Mouse (Mus musculus) stomach, embryonic 14.5 days (tissue): Measurements from ENCODE around the gene Mrtfb. TPM values are rescaled to one million over a fixed set of nuclear protein-coding genes. Genes with fewer than 3 reads are reported as not detected.

ENCODE experiments used
- ATAC-seq: fragments of 200-750 bp; cut with Nextera tagmentation; 2 replicates; pipeline ENCODE4 v1.8.0; 2017; ENCODE audit warnings: low read depth, moderate TSS enrichment; ENCODE audit not compliant: insufficient number of reproducible peaks, insufficient read depth, low FRiP score
- H3K27ac ChIP-seq: fragments of 300-500 bp; sonication (generic); 2 replicates; pipeline ENCODE4 v1.5.1; 2014; ENCODE audit warnings: mild to moderate bottlenecking, low read length, moderate library complexity, mixed read lengths
- H3K27me3 ChIP-seq: fragments of 300-500 bp; sonication (generic); 2 replicates; pipeline ENCODE4 v1.6.1; 2014; ENCODE audit warnings: low read length, control low read depth, mixed read lengths; ENCODE audit not compliant: control insufficient read depth, insufficient read depth
- H3K36me3 ChIP-seq: fragments of 300-500 bp; sonication (generic); 2 replicates; pipeline ENCODE4 v1.6.1; 2014; ENCODE audit warnings: mild to moderate bottlenecking, control low read depth, low read length, moderate library complexity, mixed read lengths; ENCODE audit not compliant: control insufficient read depth, insufficient read depth
- H3K4me1 ChIP-seq: fragments of 300-500 bp; sonication (generic); 2 replicates; pipeline ENCODE4 v1.6.1; 2014; ENCODE audit warnings: low read length, control low read depth, mixed read lengths; ENCODE audit not compliant: control insufficient read depth, insufficient read depth
- H3K4me2 ChIP-seq: fragments of 300-500 bp; sonication (generic); replicated peaks from 2 replicates; pipeline ENCODE4 v1.6.1; 2014; ENCODE audit warnings: low read depth, low read length, control low read depth
- H3K4me3 ChIP-seq: fragments of 300-500 bp; sonication (generic); 2 replicates; pipeline ENCODE4 v1.5.1; 2014; ENCODE audit warnings: low read depth, low read length, control low read depth
- H3K9ac ChIP-seq: fragments of 300-500 bp; sonication (generic); replicated peaks from 2 replicates; pipeline ENCODE4 v1.6.1; 2014; ENCODE audit warnings: low read depth, mild to moderate bottlenecking, control low read depth, low read length, moderate library complexity, mixed read lengths
- H3K9me3 ChIP-seq: fragments of 300-500 bp; sonication (generic); 2 replicates; pipeline ENCODE4 v1.6.1; 2016; ENCODE audit warnings: low read depth, low read length, control low read depth; ENCODE audit not compliant: control insufficient read depth
- WGBS: fragments of 180-500 bp; shearing (Covaris S2); extraction: QIAGEN DNeasy Blood & Tissue Kit; methylation state at CpG from one replicate; pipeline ENCODE4 v1.1.7; 2014; 5-methylcytosine and 5-hydroxymethylcytosine counted together
- polyA plus RNA-seq: library from polyadenylated mRNA; unstranded; fragments of >200 nt; fragmentation: Nextera tagmentation; extraction: Ambion mirVana; gene quantifications from 2 replicates; pipeline ENCODE4 v1.2.1, GENCODE M21; 2014

Mrtfb gene
- polyA plus RNA-seq, 1 experiment from 2014 or later, result 33.3 TPM

GRCm38 (mm10) chr16:13359405-13359858 lies 103.2 kb downstream of the Mrtfb start:
- no peak for ATAC-seq
- H3K9ac ChIP-seq, result no peak overlapping the region
- no peaks in the 10 kb centered on the region for H3K36me3 ChIP-seq
- H3K27me3 ChIP-seq, result no peaks in the 10 kb centered on the region
- H3K4me2 ChIP-seq, result peak overlapping the region; percentile 42
- H3K4me1 ChIP-seq, result peaks cover 30% of the 10 kb centered on the region
- no peak overlapping the region for H3K27ac ChIP-seq
- no peaks in the 10 kb centered on the region for H3K9me3 ChIP-seq
- 22% methylated on average over 9 of the region's 9 CpGs for WGBS
- H3K4me3 ChIP-seq, result no peak overlapping the region

GRCm38 (mm10) chr16:13360208-13360607 lies 103.9 kb downstream of the Mrtfb start:
- no peak overlapping the region for H3K9ac ChIP-seq
- ATAC-seq, result no peak
- H3K9me3 ChIP-seq, result no peaks in the 10 kb centered on the region
- H3K27ac ChIP-seq, result no peak overlapping the region
- H3K36me3 ChIP-seq, result no peaks in the 10 kb centered on the region
- H3K4me1 ChIP-seq, result peaks cover 30% of the 10 kb centered on the region
- H3K27me3 ChIP-seq, result no peaks in the 10 kb centered on the region
- H3K4me2 ChIP-seq, result no peak overlapping the region
- no peak overlapping the region for H3K4me3 ChIP-seq

- Histone ChIP-seq H3K27me3 (no peaks in the 10 kb centered on the region), H3K9me3 (no peaks in the 10 kb centered on the region), H3K4me2 (no peak overlapping the region), H3K36me3 (no peaks in the 10 kb centered on the region), H3K27ac (no peak overlapping the region), H3K9ac (no peak overlapping the region), H3K4me3 (no peak overlapping the region), H3K4me1 (peaks cover 30% of the 10 kb centered on the region)
- no peak for ATAC-seq
- WGBS, result 49% methylated on average over 5 of the region's 5 CpGs
These were observed 104.6 kb downstream of the Mrtfb start for GRCm38 (mm10) chr16:13360835-13361234.

DNA sequence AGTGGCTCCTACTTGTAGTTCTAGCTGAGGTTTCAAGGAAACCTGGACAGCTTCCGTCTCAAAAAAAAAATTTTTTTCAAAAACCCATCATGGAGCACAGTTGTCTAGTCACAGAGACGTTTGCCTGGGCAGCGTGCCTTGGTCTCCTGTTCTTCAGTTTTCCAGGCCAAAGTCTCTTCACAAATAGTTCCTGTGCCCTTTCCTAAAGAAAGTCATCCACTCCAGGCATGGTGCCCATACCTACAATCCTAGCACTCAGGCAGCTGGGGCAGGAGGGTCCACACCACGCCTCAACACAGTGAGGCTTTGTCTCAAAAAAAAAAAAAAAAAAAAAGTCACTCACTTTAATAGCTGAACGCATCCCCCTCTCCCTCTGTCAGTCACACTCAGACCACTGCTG lies 106.9 kb downstream of the Mrtfb start:
- Histone ChIP-seq H3K9me3 (no peaks in the 10 kb centered on the region), H3K9ac (no peak overlapping the region), H3K4me1 (peaks cover 33% of the 10 kb centered on the region), H3K36me3 (no peaks in the 10 kb centered on the region), H3K27ac (no peak overlapping the region), H3K27me3 (no peaks in the 10 kb centered on the region), H3K4me2 (no peak overlapping the region), H3K4me3 (no peak overlapping the region)
- ATAC-seq, result no peak
- 75% methylated on average over 5 of the region's 5 CpGs for WGBS

GRCm38 (mm10) chr16:13364145-13364544 lies 107.9 kb downstream of the Mrtfb start:
- peaks cover 23% of the 10 kb centered on the region for H3K4me1 ChIP-seq
- ATAC-seq, result no peak
- H3K9ac ChIP-seq, result no peak overlapping the region
- no peaks in the 10 kb centered on the region for H3K9me3 ChIP-seq
- no peak overlapping the region for H3K4me3 ChIP-seq
- H3K4me2 ChIP-seq, result no peak overlapping the region
- no peaks in the 10 kb centered on the region for H3K27me3 ChIP-seq
- WGBS, result 39% methylated on average over 3 of the region's 3 CpGs
- H3K36me3 ChIP-seq, result no peaks in the 10 kb centered on the region
- H3K27ac ChIP-seq, result no peak overlapping the region

- H3K27ac ChIP-seq, result peak overlapping the region; percentile 61; the same call in 1 of the 2 replicates
- no peak for ATAC-seq
- H3K4me3 ChIP-seq, result no peak overlapping the region
- H3K4me2 ChIP-seq, result no peak overlapping the region
- peaks cover 14% of the 10 kb centered on the region for H3K4me1 ChIP-seq
- H3K27me3 ChIP-seq, result no peaks in the 10 kb centered on the region
- 33% methylated on average over 1 of the region's 1 CpGs for WGBS
- no peaks in the 10 kb centered on the region for H3K36me3 ChIP-seq
- no peak overlapping the region for H3K9ac ChIP-seq
- no peaks in the 10 kb centered on the region for H3K9me3 ChIP-seq
These were observed 110.0 kb downstream of the Mrtfb start for GRCm38 (mm10) chr16:13366256-13366655.

DNA sequence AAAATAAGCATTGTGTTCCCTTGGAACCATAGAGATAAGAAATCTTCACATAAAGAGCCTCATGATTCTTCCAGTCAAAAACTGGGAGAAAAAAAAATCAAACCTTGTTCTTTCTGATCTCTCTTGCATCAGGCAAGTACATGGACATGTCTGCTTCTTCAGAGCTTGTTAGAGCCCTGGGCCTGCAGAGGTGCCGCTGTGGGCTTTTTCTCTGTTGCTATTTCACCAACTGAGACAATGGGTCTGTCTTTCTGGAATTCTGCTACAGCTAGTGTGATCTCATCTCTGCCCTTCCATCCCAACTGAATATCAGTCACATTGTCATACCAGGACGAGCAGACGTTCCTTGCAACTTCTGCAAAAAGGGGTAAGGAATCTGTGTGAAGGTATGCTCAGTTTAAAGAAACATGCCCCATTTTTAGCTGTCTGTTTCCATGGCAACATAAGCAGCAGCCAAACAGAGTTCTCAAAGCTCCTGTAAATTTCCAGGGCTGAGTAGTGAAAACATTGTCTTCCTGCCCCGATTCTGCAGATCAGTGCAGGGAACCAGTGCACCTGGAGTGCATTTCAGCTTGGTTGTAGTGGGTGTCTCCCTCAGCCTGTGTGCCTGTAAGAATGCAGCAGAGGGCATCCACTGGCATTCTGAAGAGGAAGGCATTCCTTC lies 110.7 kb downstream of the Mrtfb start:
- Histone ChIP-seq H3K4me3 (no peak overlapping the region), H3K4me2 (no peak overlapping the region), H3K9me3 (no peaks in the 10 kb centered on the region), H3K9ac (no peak overlapping the region), H3K27ac (peak overlapping the region; percentile 61; the same call in 1 of the 2 replicates), H3K36me3 (no peaks in the 10 kb centered on the region), H3K4me1 (peaks cover 19% of the 10 kb centered on the region), H3K27me3 (no peaks in the 10 kb centered on the region)
- peak; percentile 50; the same call in 1 of the 2 replicates for ATAC-seq
- 15% methylated on average over 4 of the region's 4 CpGs for WGBS

GRCm38 (mm10) chr16:13367466-13367856 lies 111.2 kb downstream of the Mrtfb start:
- 58% methylated on average over 2 of the region's 2 CpGs for WGBS
- Histone ChIP-seq H3K9me3 (no peaks in the 10 kb centered on the region), H3K27ac (peak overlapping the region; percentile 61; the same call in 1 of the 2 replicates), H3K4me3 (no peak overlapping the region), H3K9ac (no peak overlapping the region), H3K4me2 (no peak overlapping the region), H3K36me3 (no peaks in the 10 kb centered on the region), H3K4me1 (peaks cover 21% of the 10 kb centered on the region), H3K27me3 (no peaks in the 10 kb centered on the region)
- peak; percentile 81 for ATAC-seq

DNA sequence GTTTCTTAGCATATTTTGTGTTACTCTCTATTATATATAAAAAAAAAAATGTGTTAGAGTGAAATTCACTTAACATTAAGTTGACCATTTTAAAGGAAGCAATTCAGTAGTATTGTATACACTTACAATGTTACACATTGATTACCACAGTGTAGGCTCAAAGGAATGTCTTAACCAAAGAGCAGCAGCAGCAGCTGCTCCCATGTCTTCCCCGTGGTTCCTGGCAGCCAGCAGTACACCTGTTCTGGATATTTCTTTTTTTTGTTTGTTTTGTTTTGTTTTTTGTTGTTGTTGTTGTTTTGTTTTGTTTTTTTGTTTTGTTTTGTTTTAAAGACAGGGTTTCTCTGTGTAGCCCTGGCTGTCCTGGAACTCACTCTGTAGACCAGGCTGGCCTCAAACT lies 112.4 kb downstream of the Mrtfb start:
- H3K4me3 ChIP-seq, result no peak overlapping the region
- ATAC-seq, result no peak
- H3K9ac ChIP-seq, result no peak overlapping the region
- 64% methylated on average over 1 of the region's 1 CpGs for WGBS
- no peaks in the 10 kb centered on the region for H3K36me3 ChIP-seq
- H3K27me3 ChIP-seq, result no peaks in the 10 kb centered on the region
- H3K4me1 ChIP-seq, result peaks cover 21% of the 10 kb centered on the region
- no peak overlapping the region for H3K27ac ChIP-seq
- no peaks in the 10 kb centered on the region for H3K9me3 ChIP-seq
- no peak overlapping the region for H3K4me2 ChIP-seq
